Mouse (Mus musculus) liver, embryonic 14.5 days (tissue): ENCODE results near the gene Cbl.

Source experiments
- CTCF ChIP-seq: IDR thresholded peaks from 2 replicates; pipeline ENCODE4 v1.5.1; 2016; ENCODE audit warnings: antibody characterized with exemption, low read depth, control low read depth
- EP300 ChIP-seq: IDR thresholded peaks from 2 replicates; pipeline ENCODE4 v1.6.1; 2016; ENCODE audit warnings: antibody characterized with exemption, low read depth

- no peak for TF ChIP-seq CTCF
- TF ChIP-seq EP300 = no peak
Measured at GRCm38 (mm10) chr9:44129633-44130032, 104.2 kb downstream of the Cbl start.
